Mouse (Mus musculus): ENCODE measurements around the gene Snrpg.

The Snrpg gene

DNA sequence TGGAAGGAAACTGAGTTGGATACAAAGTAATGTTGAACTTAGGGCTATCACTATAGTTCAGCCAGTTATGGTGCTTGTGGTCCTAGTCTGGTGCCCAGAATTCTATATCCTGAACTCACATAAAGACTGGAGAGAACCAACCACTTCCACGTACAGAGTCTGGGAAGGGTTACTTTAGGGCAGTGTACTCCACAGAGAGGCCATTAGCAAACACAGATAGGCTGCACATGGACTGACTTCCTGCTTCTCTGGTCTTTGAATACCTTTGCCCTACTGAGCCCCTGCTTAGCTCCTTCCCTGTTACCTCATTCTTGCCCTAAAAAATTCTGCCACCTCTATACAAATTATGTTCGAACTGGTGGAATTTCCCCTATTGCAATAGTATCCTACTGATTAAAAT, 28.9 kb downstream of the Snrpg start:
- no peak for DNase-seq (ENCODE audit: low read depth)

DNA sequence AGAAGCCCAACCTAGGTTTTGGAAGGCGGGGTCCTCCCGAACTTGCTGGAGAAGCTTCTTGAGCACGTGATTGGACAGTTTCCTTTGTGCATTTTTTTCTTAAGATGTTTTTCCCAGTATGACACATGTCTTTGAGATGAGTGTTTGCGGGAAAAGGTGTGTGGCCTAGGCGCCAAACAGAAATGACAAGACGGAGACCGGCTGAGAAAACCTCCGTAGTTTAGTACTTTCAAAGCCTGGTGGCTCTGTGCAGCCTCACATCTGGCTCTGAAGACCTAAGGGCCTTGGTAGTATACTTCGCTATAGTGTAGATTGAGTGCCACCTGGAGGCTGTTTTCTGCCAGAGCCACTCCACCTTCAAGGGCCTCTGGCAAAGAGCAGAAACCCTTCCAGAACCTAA, 29.9 kb downstream of the Snrpg start:
- peak; percentile 74 for DNase-seq (ENCODE audit: low read depth)

DNA sequence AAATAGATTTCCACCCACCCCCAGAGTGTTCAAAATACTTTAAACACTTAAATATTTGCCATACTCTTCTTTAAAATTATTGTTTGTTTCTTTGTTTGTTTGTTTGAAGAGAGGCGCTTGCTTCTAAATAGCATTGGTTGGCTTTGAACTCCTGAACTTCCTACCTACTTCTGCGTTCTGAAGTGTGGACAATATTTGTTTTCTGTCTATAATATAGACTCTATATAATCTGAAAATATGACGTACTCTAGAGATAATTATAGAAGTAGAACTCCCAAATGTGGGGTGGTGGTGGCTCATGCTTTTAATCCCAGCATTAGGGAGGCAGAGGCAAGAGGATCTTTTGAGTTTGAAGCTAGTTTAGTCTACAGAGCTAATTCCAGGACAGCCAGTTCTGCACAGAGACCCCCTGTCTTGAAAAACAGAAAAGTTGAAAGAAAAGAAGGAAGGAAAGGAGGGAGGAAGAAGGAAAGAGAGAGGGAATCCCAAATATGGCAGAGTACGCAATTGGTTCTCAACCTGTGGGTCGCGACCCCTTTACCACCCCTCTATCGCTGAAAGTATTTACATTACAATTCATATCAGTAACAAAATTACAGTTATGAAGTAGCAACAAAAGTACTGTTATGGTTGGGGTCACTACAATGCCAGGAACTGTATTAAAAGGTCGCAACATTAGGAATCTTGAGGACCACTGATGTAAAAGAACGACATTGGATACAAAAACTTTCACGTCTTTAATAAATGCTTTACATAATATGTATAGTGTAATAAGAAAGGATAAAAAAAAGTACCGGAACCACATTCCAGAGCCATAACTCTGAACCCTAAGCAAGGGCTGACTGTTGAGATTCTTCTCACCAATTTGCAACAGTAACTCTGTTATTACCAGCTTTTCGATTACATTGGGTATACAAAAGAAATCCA, 31.8 kb downstream of the Snrpg start:
- no peak for DNase-seq (ENCODE audit: low read depth)

DNA sequence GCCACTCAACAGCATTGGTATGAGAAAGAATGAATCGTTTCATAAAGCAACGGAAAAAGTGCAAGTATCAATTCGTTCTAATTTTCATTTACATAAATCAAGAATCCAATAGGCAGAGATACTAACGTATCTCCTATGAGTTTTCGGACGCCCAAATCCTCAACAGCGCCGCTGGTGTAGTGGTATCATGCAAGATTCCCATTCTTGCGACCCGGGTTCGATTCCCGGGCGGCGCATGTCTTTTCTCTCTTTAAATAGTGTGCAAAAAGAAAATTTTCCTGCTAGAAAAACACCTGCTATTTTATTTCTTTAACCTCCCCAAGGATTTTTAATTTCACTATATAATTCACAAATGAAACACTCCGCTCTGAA, 32.6 kb downstream of the Snrpg start:
- DNase-seq (ENCODE audit: low read depth) = peak; percentile 71

DNA sequence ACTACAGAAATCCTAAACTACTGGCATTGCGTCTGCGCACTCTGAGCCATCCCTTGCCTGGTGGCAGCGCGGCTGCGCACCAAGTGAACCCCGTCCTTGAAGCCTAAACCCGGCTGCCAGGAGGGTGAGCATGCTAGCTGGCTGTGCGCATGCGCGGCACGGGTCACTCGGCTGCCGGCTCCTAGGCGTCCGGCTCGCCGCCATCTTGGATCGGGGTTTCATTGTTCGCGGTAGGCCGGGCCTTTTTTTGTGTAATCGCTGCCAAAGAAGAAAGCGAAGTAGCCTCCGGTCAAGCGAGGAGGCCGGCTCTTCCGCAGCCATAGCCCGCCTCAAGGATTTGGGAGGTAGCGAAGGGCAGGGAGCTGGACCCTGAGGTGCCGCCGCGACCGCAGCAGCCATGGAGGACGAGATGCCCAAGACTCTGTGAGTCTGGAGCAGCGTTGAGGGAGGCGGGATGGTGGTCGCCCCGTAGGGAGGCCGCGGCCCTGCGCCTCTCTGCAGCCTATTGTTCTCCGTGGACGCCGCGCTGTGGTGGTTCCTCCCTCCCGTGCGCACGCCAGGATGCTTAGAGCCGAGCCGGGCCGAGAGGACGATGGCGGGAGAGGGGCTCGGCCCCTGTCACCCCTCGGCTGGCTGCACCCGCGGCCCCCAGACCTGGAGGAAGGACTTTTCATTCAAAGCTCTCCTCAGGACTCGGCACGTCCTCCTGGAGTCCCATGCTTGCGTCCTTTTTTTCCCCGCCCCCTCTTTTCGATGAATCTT, 33.2 kb downstream of the Snrpg start, which contains the start of gene Tia1:
Gene Tia1 (plus strand): TSS at position 120 of the 762 bp plus-strand sequence.
- peak; percentile 93 for DNase-seq (ENCODE audit: low read depth)

DNA sequence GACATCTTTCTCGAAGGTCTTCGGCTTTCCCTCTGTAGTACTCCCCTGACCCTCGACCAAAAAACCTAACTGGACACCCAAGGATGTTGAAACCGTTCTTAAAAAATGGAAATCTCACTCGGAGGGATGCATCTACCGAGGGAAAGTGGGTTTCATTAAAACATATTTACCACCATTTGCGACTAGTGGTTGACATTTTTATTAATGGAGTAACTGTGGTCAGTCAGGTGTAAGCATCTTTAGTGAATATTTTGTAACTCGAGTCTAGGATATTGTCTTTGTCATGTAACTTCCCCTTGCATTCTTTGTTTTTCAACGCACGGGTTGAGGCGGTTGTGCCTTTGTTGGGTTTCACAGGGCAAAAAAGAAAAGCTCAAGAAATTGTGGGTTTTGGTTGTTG, 33.9 kb downstream of the Snrpg start:
- DNase-seq (ENCODE audit: low read depth) = no peak

DNA sequence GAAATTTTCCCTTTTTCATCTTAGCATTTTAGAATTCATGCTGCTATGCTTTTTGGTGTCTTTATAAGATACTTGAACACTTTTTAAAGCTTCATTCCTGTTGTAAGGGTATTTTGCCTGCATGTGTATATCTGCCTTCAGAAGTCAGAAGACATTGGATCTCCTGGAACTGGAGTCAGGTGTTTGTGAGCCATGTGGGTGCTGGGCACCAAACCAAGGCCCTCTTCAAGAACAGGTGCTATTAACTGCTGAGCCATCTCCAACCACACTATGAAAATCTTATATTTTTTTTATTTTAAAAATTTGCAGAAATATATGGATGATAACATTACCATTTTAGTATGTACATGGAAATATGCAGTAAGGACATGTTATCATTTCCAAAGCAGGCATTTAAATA, 35.2 kb downstream of the Snrpg start:
- no peak for DNase-seq (ENCODE audit: low read depth)

DNA sequence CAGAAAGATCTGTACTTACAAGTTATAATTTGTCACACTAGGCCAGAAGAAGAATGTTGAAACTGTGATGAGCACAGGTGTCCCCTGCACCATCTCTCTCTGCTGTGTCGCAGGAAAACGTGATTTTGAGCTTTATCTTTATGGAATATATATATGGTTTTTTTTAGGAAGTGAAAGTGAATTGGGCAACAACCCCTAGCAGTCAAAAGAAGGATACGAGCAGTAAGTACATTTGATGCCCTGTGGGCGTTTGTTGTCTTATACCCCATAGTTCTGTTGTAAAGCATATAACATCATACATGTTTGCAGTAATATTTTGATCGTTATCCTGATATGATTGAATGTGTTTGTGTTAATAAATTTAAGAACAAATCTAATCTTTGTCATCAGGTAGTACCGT, 47.6 kb downstream of the Snrpg start:
- no peak for DNase-seq (ENCODE audit: low read depth)

GRCm38 (mm10) chr6:86419239-86419638, 48.1 kb downstream of the Snrpg start:
- no peak for DNase-seq (ENCODE audit: low read depth)

DNA sequence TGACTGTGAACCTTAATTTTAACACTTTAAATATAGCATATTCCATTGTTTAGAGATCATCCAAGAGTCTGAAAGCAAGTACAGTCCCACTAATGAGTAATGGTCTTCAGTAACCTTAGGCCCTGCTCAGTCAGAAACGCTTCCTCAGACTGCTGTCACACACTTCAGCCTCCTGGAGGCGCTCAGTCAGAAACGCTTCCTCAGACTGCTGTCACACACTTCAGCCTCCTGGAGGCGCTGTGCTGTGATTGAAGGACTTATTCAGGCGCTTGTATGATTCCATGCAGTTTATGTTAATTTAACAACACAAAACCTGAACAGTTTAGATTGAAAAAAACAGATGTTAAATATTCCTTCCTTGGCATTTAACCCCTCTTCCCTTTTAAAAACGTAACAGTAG, 49.4 kb downstream of the Snrpg start:
- no peak for DNase-seq (ENCODE audit: low read depth)

DNA sequence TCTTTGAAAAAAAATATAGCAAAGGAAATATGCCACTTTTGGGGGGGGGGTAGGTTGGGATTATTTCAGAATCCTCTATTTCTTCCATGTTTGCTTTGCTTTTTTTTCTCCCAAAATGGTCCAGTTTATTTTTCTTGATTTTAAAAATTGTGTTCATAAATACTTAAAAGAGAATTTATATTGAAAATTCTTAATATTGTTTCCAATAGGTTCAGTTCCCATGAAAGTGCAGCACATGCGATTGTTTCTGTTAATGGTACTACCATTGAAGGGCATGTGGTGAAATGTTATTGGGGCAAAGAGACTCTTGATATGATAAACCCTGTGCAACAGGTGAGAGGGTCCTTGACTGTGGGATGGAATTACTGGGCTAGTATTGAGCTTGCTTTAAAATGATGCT, 55.3 kb downstream of the Snrpg start, which contains the start of gene Gm44790:
Gene Gm44790 (plus strand): TSS at position 301 of the 400 bp plus-strand sequence.
- DNase-seq (ENCODE audit: low read depth) = no peak
